Mouse (Mus musculus) liver, postnatal 0 days (tissue): ENCODE results near the gene Qrich2.

Source experiments
- CTCF ChIP-seq: sonication (generic); IDR thresholded peaks from 2 replicates; pipeline ENCODE4 v1.5.1; 2016; ENCODE audit warnings: antibody characterized with exemption, low read depth
- EP300 ChIP-seq: IDR thresholded peaks from 2 replicates; pipeline ENCODE4 v1.6.1; 2016; ENCODE audit warnings: antibody characterized with exemption, low read depth, mild to moderate bottlenecking

DNA sequence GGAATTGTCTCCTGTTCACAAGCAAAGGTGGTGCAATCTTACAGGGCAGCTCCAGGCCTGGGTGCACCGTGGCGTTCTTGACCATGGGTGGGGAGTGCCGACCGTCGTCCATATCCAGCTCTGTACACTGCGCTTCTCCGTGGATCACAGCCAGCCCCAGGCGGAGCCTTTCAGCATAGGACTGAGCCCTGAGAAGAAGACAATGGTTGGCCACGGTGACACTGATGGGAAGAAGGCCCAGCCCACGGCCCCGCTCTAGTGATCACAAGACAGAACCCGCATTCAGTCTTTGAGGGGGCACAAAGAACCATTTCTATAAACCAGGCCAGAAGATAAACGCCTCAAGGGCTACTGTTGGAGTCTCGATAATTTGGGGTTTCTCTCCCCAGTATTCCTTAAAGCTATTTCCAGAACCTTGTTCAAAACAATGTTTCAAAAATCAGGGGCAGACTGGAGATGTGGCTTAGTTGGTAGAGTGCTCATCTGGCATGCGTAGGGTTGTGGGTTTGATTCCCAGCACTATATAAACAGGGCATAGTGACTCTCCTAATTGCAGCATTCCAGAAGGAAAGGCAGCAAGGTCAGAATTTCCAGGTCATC is 11.2 kb upstream of the Qrich2 start:
- no peak for TF ChIP-seq EP300
- no peak for TF ChIP-seq CTCF
